Mouse (Mus musculus): ENCODE results near the gene Lhx8. TPM values are rescaled to one million over a fixed set of nuclear protein-coding genes. Genes with fewer than 3 reads are reported as not detected.

Gene Lhx8
- polyA plus RNA-seq, 1 experiment from 2014 or later, result 25.0 TPM

- WGBS, result 88% methylated on average over 3 of the region's 3 CpGs
- H3K9ac ChIP-seq, result no peak overlapping the region
- no peak for ATAC-seq (ENCODE audit: low FRiP score)
These were observed 55.8 kb downstream of the Lhx8 start for GRCm38 (mm10) chr3:154274681-154275080.

GRCm38 (mm10) chr3:154269757-154270366 lies 60.6 kb downstream of the Lhx8 start:
- H3K4me2 ChIP-seq, result peak overlapping the region; percentile 55
- WGBS, result 8% methylated on average over 19 of the region's 19 CpGs
- H3K9me3 ChIP-seq, result no peaks in the 10 kb centered on the region
- peak overlapping the region; percentile 27 for H3K4me3 ChIP-seq (replicated peaks)
- peaks cover 10% of the 10 kb centered on the region; the same call in 1 of the 2 replicates for H3K27me3 ChIP-seq
- peak; percentile 80 for ATAC-seq (ENCODE audit: low FRiP score)
- H3K27ac ChIP-seq, result no peak overlapping the region
- no peaks in the 10 kb centered on the region for H3K36me3 ChIP-seq (replicated peaks)
- peaks cover 2% of the 10 kb centered on the region; the same call in 1 of the 2 replicates for H3K4me1 ChIP-seq
- H3K9ac ChIP-seq, result 0 out of 2 replicates have a peak overlapping the region, but pooled peaks have one; percentile 40

More at GRCm38 (mm10) chr3:154274681-154275080, 55.8 kb downstream of the Lhx8 start:
- Histone ChIP-seq H3K4me3 (replicated peaks) (no peak overlapping the region), H3K4me1 (peaks cover 2% of the 10 kb centered on the region; the same call in 1 of the 2 replicates), H3K27ac (no peak overlapping the region), H3K27me3 (peaks cover 10% of the 10 kb centered on the region; the same call in 1 of the 2 replicates), H3K4me2 (no peak overlapping the region), H3K9me3 (no peaks in the 10 kb centered on the region), H3K36me3 (replicated peaks) (no peaks in the 10 kb centered on the region)

DNA sequence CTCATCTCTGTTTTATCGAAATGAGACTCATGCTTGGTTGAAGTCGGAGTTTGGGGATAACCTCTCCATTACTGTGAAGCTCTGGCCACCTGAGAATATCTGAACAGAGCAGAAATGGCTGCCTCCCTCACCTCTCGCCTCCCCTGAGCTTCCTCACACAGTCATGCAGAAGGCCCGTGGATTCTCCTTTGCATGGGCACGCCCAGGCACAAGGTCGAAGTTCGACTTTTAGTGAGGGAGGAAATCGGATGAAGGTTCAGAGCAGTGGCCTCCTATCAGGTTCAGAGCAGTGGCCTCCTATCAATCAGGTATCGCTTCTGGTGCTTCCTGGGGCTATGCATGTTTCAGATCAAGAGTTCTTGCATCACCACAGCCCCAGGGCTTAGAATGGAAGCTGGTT lies 62.1 kb downstream of the Lhx8 start:
- no peak for ATAC-seq (ENCODE audit: low FRiP score)
- Histone ChIP-seq H3K4me2 (no peak overlapping the region), H3K27ac (no peak overlapping the region), H3K9me3 (no peaks in the 10 kb centered on the region), H3K36me3 (replicated peaks) (no peaks in the 10 kb centered on the region), H3K27me3 (0 out of 2 replicates have a peak, but pooled peaks cover 6% of the 10 kb centered on the region), H3K4me1 (peaks cover 2% of the 10 kb centered on the region; the same call in 1 of the 2 replicates), H3K9ac (no peak overlapping the region), H3K4me3 (replicated peaks) (no peak overlapping the region)
- 84% methylated on average over 9 of the region's 9 CpGs for WGBS

DNA sequence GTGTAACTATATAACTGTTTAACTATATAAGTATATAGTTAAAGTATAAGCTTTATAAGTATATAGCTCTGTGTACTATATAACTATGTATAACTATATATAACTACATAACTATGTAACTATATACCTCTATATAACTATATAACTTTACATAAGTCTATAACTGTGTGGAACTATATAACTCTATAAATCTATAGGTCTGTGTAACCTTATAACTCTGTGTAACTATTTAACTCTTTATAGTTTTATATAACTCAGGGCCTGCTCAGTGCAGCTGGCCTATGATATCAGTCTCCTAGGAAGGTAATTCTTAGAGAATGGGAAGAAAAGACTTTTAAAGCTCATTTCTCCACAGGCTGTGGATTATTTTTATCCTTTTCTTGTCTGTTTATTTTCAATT lies 73.1 kb downstream of the Lhx8 start:
- Histone ChIP-seq H3K4me1 (no peaks in the 10 kb centered on the region), H3K9me3 (no peaks in the 10 kb centered on the region), H3K27me3 (no peaks in the 10 kb centered on the region), H3K4me2 (no peak overlapping the region), H3K9ac (no peak overlapping the region), H3K27ac (no peak overlapping the region), H3K36me3 (replicated peaks) (no peaks in the 10 kb centered on the region), H3K4me3 (replicated peaks) (no peak overlapping the region)
- ATAC-seq (ENCODE audit: low FRiP score), result no peak

Data from forebrain, embryonic 12.5 days (tissue).